Mouse (Mus musculus) heart, postnatal 25 days (tissue): ENCODE results near the gene Gtpbp8. TPM values are rescaled to one million over a fixed set of nuclear protein-coding genes. Genes with fewer than 3 reads are reported as not detected.

ENCODE experiments used
- DNase-seq: peaks from one replicate; pipeline ENCODE4 v3.0.0; 2022; ENCODE audit warnings: low spot score
- intact Hi-C: fragments of 180-260 bp; cut with DNase I; formaldehyde crosslinking; loops from one replicate; pipeline ENCODE4 v1.15.1; 2025
- total RNA-seq, 2 experiments: library from RNA; stranded (reverse); gene quantifications; 2 replicates each; pipeline ENCODE4 v1.2.3; 2021

The Gtpbp8 gene
- total RNA-seq, 2 experiments from 2014 or later: 9.8 to 13.0 TPM

- DNase-seq: no peak
- intact Hi-C loops: loop anchor here (10.0 kb wide), 1 partner anchor 49 kb away; no protein-coding TSS in a partner anchor
These were observed 52.5 kb downstream of the Gtpbp8 start for GRCm38 (mm10) chr16:44693695-44694094.

GRCm38 (mm10) chr16:44692541-44692940 lies 53.6 kb downstream of the Gtpbp8 start:
- no peak for DNase-seq
- intact Hi-C loops: loop anchor here (10.0 kb wide), 1 partner anchor 48 kb away; no protein-coding TSS in a partner anchor

GRCm38 (mm10) chr16:44691561-44692141 lies 54.5 kb downstream of the Gtpbp8 start:
- intact Hi-C loops: loop anchor here (10.0 kb wide), 1 partner anchor 47 kb away; no protein-coding TSS in a partner anchor
- peak; percentile 34 for DNase-seq

GRCm38 (mm10) chr16:44691066-44691465 lies 55.1 kb downstream of the Gtpbp8 start:
- no peak for DNase-seq
- intact Hi-C loops: loop anchor here (10.0 kb wide), 1 partner anchor 46 kb away; no protein-coding TSS in a partner anchor

- intact Hi-C loops: loop anchor here (10.0 kb wide), 1 partner anchor 46 kb away; no protein-coding TSS in a partner anchor
- no peak for DNase-seq
These were observed 55.7 kb downstream of the Gtpbp8 start for GRCm38 (mm10) chr16:44690501-44690900.

GRCm38 (mm10) chr16:44688507-44688906 lies 57.7 kb downstream of the Gtpbp8 start:
- DNase-seq: no peak
- intact Hi-C loops: no loop called here

GRCm38 (mm10) chr16:44687719-44688420 lies 58.3 kb downstream of the Gtpbp8 start:
- intact Hi-C loops: no loop called here
- no peak for DNase-seq

GRCm38 (mm10) chr16:44686991-44687718 lies 59.0 kb downstream of the Gtpbp8 start:
- intact Hi-C loops: no loop called here
- no peak for DNase-seq

Other genes with a start within 250 kb of the Gtpbp8 start
- 1 to 10 TPM; 4.5 to 5.8 TPM for gene Boc, start 187.5 kb downstream of the Gtpbp8 start, total RNA-seq
- 1 to 10 TPM; 3.5 to 4.2 TPM for gene Nepro, start 22.1 kb downstream of the Gtpbp8 start, total RNA-seq
- gene Cd200r1, start 19.4 kb upstream of the Gtpbp8 start, total RNA-seq: under 1 TPM; 0.48 to 0.49 TPM
- not detected for gene Cd200r4, start 65.4 kb upstream of the Gtpbp8 start, total RNA-seq
- gene Cd200r2, start 120.7 kb upstream of the Gtpbp8 start, total RNA-seq: not detected
- gene Cd200r3, start 197.3 kb upstream of the Gtpbp8 start, total RNA-seq: not detected